Mouse (Mus musculus): ENCODE data around the gene Krt9. TPM values are rescaled to one million over a fixed set of nuclear protein-coding genes. Genes with fewer than 3 reads are reported as not detected.

Krt9 gene
- polyA plus RNA-seq, 1 experiment from 2014 or later: not detected

DNA sequence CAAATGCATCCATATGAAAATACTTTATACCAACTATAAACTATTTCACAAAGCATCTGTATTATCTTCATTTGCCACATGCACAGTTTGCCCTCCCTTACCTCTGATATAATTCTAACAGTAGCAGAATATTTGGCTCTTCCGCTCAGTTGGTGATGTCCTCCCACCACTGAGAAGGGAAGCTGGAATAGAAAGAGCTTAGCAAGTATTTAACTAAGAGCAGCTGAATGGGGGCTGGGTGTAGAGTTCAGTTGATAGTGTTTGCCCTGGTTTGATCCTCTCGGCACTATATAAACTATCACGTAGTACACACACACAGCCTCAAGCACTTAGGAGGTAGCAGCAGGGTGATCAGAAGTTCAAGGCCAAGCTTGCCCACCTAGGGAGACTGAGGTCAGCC is 13.8 kb downstream of the Krt9 start:
- Histone ChIP-seq H3K9me3 (no peaks in the 10 kb centered on the region), H3K36me3 (no peaks in the 10 kb centered on the region), H3K4me3 (replicated peaks) (no peak overlapping the region), H3K9ac (replicated peaks) (no peak overlapping the region), H3K4me2 (replicated peaks) (no peak overlapping the region), H3K27me3 (no peaks in the 10 kb centered on the region), H3K27ac (no peak overlapping the region), H3K4me1 (replicated peaks) (no peaks in the 10 kb centered on the region)
- WGBS: 80% methylated on average over 3 of the region's 3 CpGs
- ATAC-seq: no peak

DNA sequence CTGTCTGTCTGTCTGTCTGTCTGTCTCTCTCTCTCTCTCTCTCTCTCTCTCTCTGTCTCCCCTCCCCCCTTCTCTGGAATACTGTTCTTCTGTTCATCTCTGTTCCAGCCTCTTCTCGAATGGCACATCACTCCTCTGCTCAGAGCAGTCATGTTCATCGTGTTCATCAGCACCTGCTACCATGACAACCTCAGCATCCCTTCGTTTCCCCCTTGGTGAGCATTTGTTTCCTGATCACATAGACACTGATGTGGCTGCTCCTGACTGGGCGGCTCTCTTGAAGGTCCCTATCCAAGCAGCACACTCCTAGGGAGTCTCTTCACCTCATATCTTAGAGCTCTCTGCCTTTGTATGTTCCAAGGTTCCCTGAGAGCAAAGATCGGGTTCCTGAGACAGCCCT is 14.7 kb downstream of the Krt9 start:
- Histone ChIP-seq H3K4me2 (replicated peaks) (no peak overlapping the region), H3K27ac (no peak overlapping the region), H3K36me3 (no peaks in the 10 kb centered on the region), H3K27me3 (no peaks in the 10 kb centered on the region), H3K4me3 (replicated peaks) (no peak overlapping the region), H3K4me1 (replicated peaks) (no peaks in the 10 kb centered on the region), H3K9me3 (no peaks in the 10 kb centered on the region), H3K9ac (replicated peaks) (no peak overlapping the region)
- no peak for ATAC-seq
- WGBS: 74% methylated on average over 5 of the region's 5 CpGs

DNA sequence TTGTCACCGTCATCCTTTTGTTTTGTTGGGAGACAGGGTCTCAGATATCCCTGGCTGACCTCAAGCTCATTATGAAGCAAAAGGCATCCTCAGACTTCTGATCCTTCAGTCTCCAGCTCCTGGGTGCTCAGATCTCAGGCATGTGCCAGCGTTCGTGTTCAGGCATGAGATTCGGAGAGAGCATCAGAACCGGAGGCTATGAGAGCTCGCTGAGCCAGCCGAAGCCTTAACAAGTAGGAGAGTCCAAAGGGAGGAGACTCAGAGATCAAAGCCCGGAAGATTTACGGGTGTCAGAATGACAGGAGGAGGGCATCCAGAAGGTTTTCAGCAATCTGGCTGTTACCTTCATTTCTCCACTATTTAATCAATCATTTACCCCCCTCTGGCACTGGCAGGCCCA is 16.3 kb downstream of the Krt9 start:
- no peak overlapping the region for H3K9ac ChIP-seq (replicated peaks)
- no peak overlapping the region for H3K27ac ChIP-seq
- no peaks in the 10 kb centered on the region for H3K36me3 ChIP-seq
- no peak overlapping the region for H3K4me2 ChIP-seq (replicated peaks)
- H3K4me1 ChIP-seq (replicated peaks): no peaks in the 10 kb centered on the region
- 81% methylated on average over 9 of the region's 9 CpGs for WGBS
- no peaks in the 10 kb centered on the region for H3K27me3 ChIP-seq
- H3K9me3 ChIP-seq: no peaks in the 10 kb centered on the region
- no peak overlapping the region for H3K4me3 ChIP-seq (replicated peaks)
- ATAC-seq: no peak

DNA sequence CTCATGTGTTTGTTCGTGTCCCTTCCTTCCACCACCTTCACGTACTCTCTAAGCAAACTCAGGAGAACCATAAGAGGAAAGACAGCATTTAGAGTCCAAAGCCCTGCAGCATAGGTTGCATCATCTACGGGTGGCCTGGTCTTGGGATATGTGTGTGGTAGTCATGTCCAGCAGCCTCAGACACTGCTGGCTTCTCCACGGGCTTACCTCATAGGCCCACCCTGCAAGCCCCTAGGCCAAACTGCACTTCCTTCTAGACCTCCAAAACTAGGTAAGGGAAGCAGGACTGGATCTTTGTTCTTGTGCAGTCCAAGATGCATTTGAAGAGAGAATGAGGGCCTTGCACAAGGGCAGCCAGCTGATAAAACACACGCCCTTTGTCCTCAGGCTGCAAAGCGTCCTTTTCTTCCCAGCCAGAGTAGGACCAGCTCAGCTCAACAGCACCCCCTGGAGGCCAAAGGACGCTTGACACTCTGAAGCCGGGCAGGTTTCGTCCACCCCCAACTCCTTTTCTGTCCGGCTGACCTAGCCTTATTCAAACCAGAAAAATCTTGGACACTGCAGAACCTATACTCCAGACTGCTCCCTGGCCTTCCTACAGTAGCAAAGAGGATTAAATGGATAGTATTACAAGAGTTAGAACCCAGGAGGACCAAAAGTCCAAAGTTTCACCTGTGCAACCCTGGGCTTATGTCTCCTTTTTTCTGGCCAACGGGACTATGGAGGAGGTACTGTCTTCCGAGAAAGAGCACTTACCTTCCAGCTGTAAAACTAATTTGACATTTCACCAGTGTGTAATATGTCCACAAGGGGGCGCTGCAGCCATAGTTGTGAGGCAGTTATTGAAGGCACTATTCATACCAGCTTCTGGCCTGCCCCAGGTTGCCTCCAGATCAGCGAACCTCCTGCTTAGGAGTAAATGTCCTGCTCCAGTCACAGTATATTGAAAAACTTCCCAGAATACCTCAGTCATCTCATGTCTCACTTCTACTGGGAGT is 24.0 kb downstream of the Krt9 start:
- peak; percentile 60 for ATAC-seq
- Histone ChIP-seq H3K4me2 (replicated peaks) (no peak overlapping the region), H3K27ac (no peak overlapping the region), H3K36me3 (no peaks in the 10 kb centered on the region), H3K27me3 (no peaks in the 10 kb centered on the region), H3K4me1 (replicated peaks) (no peaks in the 10 kb centered on the region; the same call in 1 of the 2 replicates), H3K4me3 (replicated peaks) (no peak overlapping the region), H3K9me3 (no peaks in the 10 kb centered on the region), H3K9ac (replicated peaks) (no peak overlapping the region)
- 35% methylated on average over 14 of the region's 14 CpGs for WGBS

DNA sequence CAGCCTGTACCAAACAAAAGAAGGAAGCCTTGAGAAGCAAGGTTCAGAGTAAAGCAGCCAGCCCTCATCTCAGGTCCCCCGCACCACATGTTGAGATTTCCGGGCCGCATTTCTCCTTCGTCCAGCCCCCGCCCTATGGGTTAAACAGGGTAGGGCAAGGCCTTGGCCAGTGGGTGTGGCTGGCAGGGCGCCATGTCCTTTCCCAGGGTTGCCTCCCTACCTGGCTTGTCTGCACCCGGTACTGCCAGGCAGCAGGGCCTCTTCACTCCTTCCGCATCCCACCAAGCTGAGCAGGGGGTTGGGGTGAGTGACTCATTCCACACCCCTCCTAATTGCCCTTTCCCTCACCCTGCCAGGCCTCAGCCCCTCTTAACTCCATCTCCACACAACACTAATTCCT is 25.0 kb downstream of the Krt9 start:
- H3K27me3 ChIP-seq: no peaks in the 10 kb centered on the region
- no peak overlapping the region for H3K27ac ChIP-seq
- ATAC-seq: 0 out of 2 replicates have a peak, but pooled peaks have one; percentile 24
- no peaks in the 10 kb centered on the region; the same call in 1 of the 2 replicates for H3K4me1 ChIP-seq (replicated peaks)
- H3K9me3 ChIP-seq: no peaks in the 10 kb centered on the region
- H3K4me2 ChIP-seq (replicated peaks): no peak overlapping the region
- no peaks in the 10 kb centered on the region for H3K36me3 ChIP-seq
- H3K4me3 ChIP-seq (replicated peaks): no peak overlapping the region
- 87% methylated on average over 8 of the region's 8 CpGs for WGBS
- no peak overlapping the region for H3K9ac ChIP-seq (replicated peaks)

DNA sequence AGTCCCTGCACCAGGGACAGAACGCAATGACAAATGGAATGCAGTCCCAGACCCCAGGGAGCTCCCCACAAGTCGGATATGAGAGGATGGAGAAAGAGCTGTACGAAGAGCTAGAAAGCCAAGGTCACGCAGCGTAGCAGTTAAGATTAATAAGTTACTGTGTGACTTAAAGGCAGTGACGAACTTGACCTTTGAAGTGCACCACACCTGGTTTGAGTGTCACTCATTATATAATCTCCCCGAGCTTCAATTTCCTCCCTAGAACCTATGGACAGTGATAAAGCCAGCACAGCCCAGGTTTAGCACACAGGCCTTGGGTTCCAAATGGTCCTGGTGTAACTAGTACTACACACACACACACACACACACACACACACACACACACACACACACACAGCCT is 28.7 kb downstream of the Krt9 start:
- H3K27me3 ChIP-seq: no peaks in the 10 kb centered on the region
- 70% methylated on average over 7 of the region's 7 CpGs for WGBS
- H3K4me2 ChIP-seq (replicated peaks): no peak overlapping the region
- no peak overlapping the region for H3K9ac ChIP-seq (replicated peaks)
- no peaks in the 10 kb centered on the region; the same call in 1 of the 2 replicates for H3K4me1 ChIP-seq (replicated peaks)
- H3K27ac ChIP-seq: no peak overlapping the region
- no peaks in the 10 kb centered on the region for H3K36me3 ChIP-seq
- H3K9me3 ChIP-seq: no peaks in the 10 kb centered on the region
- no peak overlapping the region for H3K4me3 ChIP-seq (replicated peaks)
- ATAC-seq: no peak

DNA sequence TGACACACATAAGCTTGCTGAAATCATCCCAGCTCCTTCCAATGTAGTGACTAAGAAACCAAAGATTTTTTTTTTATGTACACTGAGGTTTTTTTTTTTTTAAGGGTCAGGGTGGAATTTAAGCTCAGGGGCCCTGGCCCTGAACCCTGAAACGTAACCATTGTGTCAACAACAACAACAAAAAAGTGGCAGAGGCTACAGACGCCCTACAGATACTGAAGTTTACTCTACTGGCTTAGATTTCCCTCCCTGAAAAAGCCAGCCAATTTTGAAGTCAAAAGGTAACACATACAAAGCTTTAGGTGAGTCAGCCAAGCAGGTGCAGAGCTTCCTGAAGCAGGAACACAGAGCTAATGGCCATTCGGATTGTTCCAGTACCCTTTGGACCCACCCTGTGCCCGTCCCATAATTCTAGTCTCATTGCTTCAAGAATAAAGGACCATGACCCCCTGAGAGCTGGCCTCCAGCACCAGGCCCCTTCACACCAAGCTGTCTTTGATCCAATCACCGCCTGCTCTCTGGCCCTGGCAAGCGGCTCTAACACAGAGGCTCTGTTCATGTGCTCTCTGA is 35.1 kb downstream of the Krt9 start:
- no peaks in the 10 kb centered on the region for H3K36me3 ChIP-seq
- no peaks in the 10 kb centered on the region for H3K9me3 ChIP-seq
- no peak overlapping the region for H3K4me3 ChIP-seq (replicated peaks)
- no peaks in the 10 kb centered on the region for H3K4me1 ChIP-seq (replicated peaks)
- 71% methylated on average over 6 of the region's 6 CpGs for WGBS
- H3K4me2 ChIP-seq (replicated peaks): no peak overlapping the region
- no peak overlapping the region for H3K27ac ChIP-seq
- no peak for ATAC-seq
- H3K27me3 ChIP-seq: no peaks in the 10 kb centered on the region
- H3K9ac ChIP-seq (replicated peaks): no peak overlapping the region

DNA sequence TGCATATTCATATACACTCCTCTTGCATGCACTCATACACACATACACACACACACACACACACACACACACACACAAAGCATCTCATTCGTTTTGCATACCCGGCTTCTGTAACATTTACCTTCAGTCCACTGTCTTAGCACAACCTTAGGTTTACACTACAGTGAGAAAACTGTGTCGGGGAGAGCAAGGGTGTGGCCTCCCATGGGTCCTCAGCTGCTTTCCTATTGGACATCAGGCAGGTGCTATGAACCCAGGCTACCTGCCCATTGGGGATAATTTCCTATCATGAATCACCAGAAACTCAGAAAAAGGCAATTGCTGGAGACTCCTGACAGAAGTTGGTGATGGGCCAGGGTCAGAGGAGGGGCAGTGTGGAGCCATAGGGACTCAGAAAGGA is 35.7 kb downstream of the Krt9 start:
- Histone ChIP-seq H3K27ac (no peak overlapping the region), H3K4me3 (replicated peaks) (no peak overlapping the region), H3K36me3 (no peaks in the 10 kb centered on the region), H3K9me3 (no peaks in the 10 kb centered on the region), H3K27me3 (no peaks in the 10 kb centered on the region), H3K4me2 (replicated peaks) (no peak overlapping the region), H3K9ac (replicated peaks) (no peak overlapping the region), H3K4me1 (replicated peaks) (no peaks in the 10 kb centered on the region)
- WGBS: 84% methylated on average over 3 of the region's 3 CpGs
- ATAC-seq: no peak

DNA sequence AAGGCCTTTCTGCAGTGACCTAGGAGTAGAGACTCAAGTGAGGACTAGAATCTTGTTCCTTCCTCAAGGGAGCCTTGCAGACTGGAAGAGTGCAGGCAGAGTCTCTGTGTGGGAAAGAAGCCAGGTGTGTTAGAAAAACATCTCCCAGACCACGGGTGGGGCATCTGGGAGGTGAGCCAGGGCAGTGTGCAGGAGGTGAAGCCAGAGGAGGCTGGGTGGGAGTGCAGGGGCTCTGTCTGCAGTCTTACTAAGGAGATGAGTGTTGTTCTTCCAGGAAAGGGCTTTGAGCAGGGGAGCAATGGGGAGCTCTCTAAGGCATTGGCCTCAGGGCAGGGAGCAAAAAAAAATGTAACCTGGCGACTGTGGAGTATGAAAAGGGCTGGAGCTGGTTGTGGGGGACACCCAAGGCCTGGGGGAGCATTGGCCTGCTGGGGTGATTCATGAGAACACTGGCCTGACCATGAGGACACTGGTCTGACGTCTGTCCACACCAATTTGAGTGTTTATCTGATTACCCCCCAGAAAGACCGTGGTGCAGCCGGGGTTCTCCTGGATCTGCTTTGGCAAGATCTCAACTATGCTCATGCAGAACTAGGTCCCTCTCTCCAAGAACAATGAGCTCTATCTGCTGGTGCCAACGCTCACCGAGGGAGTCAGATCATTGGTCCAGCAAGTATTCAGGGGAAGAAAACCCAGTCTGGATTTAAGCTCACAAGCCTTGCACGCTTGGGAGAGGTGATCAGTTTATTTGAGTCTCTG is 37.4 kb downstream of the Krt9 start:
- H3K36me3 ChIP-seq: no peaks in the 10 kb centered on the region
- H3K27ac ChIP-seq: no peak overlapping the region
- no peak overlapping the region for H3K4me2 ChIP-seq (replicated peaks)
- H3K27me3 ChIP-seq: no peaks in the 10 kb centered on the region
- H3K9me3 ChIP-seq: no peaks in the 10 kb centered on the region
- no peak overlapping the region for H3K9ac ChIP-seq (replicated peaks)
- no peak overlapping the region for H3K4me3 ChIP-seq (replicated peaks)
- no peaks in the 10 kb centered on the region for H3K4me1 ChIP-seq (replicated peaks)
- 79% methylated on average over 8 of the region's 8 CpGs for WGBS
- ATAC-seq: no peak

DNA sequence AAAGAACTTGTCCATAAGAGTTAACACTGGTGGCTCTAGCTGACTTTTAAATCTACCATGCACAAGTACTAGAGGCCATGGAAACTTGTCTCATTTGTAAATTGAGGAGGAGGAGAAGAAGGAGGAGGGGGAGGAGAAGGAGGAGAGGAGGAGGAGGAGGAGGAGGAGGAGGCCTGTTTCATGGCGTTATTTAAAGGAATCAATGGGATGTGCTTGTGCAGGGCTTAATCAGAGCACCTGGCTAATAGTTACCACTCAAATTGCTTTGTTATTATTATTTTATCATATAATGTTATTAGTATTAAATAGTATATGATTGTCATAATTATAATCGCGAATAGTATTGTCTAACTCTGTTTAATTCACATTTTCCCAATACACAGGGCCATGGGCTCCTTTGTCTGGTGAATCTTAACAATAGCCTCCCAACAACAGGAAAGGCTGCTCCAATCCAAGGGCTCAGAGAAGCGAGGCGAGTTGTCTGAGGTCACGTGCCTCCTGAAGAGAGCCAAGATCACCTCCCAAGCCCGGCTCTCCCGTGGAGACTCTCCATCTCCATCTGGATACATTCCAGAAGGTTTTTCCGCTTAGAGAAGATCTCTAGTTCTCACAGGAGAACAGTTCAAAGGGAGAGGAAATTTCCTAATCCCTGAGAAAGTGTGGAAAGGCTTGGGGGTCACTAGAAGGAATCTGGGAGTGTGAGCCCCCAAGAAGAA is 44.3 kb downstream of the Krt9 start, which contains the start of gene Krt19:
Krt19 (minus strand) TSS at position 51 of the 716 bp plus-strand sequence.
- 43% methylated on average over 9 of the region's 9 CpGs for WGBS
- no peaks in the 10 kb centered on the region for H3K36me3 ChIP-seq
- no peak within 1 kb of the TSS for H3K27ac ChIP-seq
- no peaks in the 10 kb centered on the region for H3K9me3 ChIP-seq
- peaks cover 10% of the 10 kb centered on the region for H3K4me1 ChIP-seq (replicated peaks)
- ATAC-seq: no peak
- H3K27me3 ChIP-seq: peaks cover 35% of the 10 kb centered on the region
- H3K9ac ChIP-seq (replicated peaks): no peak within 1 kb of the TSS
- H3K4me3 ChIP-seq (replicated peaks): no peak within 1 kb of the TSS
- H3K4me2 ChIP-seq (replicated peaks): no peak within 1 kb of the TSS

DNA sequence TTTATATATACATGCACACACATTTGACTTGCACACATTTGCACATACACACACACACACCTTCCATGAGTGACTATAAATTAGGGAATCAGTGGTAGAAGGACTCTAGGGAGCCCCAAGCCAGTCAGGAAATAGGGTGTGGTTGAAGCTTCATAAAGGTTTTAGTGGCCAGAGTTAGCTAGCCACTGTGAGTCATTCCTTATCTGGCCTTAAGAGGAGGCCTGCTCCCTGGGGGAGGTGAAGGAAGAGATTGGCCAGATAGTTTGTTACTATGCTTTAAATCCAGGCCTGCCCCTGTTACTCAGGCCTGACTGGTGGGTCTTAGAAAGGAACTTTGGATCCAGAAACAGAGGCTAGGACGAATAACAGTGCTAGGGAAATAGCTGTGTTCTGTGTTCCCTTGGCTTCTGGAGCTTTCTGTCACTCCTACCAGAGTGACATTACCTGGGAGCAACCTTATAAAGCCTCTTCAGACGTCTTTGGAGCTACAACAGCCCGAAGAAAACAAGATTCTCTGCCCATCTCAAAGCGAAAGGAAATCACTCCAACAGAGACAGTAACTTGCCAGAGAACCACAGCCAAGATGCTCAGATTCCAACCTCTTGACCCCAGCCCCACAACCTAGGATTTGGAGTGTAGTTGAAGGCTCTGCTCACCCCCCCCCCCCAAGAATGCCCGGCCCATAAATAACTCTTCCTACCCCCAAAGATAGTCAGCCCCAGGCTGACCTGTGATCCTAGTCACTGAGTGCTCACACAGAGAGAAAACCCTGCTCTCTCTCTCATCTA is 45.3 kb downstream of the Krt9 start:
- Histone ChIP-seq H3K9ac (replicated peaks) (no peak overlapping the region), H3K9me3 (no peaks in the 10 kb centered on the region), H3K36me3 (no peaks in the 10 kb centered on the region), H3K27me3 (peaks cover 36% of the 10 kb centered on the region), H3K4me1 (replicated peaks) (peaks cover 10% of the 10 kb centered on the region), H3K4me2 (replicated peaks) (no peak overlapping the region), H3K4me3 (replicated peaks) (no peak overlapping the region), H3K27ac (no peak overlapping the region)
- ATAC-seq: no peak
- WGBS: 74% methylated on average over 5 of the region's 5 CpGs

Measured in midbrain, embryonic 13.5 days (tissue).